Mouse (Mus musculus): Measurements from ENCODE around the gene Aldh2.
"Not testable (repeated sequence)": the region's sequence is repeated elsewhere in the genome, so short reads cannot be mapped to it uniquely, and the experiment has no call there.

The Aldh2 gene

GRCm38 (mm10) chr5:121593451-121594401 is at the start of gene Aldh2:
Gene Aldh2, minus strand, starts transcription at chr5:121593824.
- DNase-seq (ENCODE audit: low read depth, low spot score): peak; percentile 80

GRCm38 (mm10) chr5:121639601-121640000 is 46.0 kb upstream of the Aldh2 start:
- no peak for DNase-seq (ENCODE audit: low read depth, low spot score)

GRCm38 (mm10) chr5:121637296-121637695 is 43.7 kb upstream of the Aldh2 start:
- no peak for DNase-seq (ENCODE audit: low read depth, low spot score)

- DNase-seq (ENCODE audit: low read depth, low spot score): no peak
These were observed 41.0 kb upstream of the Aldh2 start for GRCm38 (mm10) chr5:121634668-121635067.

GRCm38 (mm10) chr5:121632804-121633203 is 39.2 kb upstream of the Aldh2 start:
- DNase-seq (ENCODE audit: low read depth, low spot score): no peak

GRCm38 (mm10) chr5:121631106-121631647 is 37.6 kb upstream of the Aldh2 start:
- DNase-seq (ENCODE audit: low read depth, low spot score): not testable (repeated sequence)

GRCm38 (mm10) chr5:121627871-121628270 is 34.2 kb upstream of the Aldh2 start:
- peak; percentile 43 for DNase-seq (ENCODE audit: low read depth, low spot score)

GRCm38 (mm10) chr5:121623241-121623640 is 29.6 kb upstream of the Aldh2 start:
- DNase-seq (ENCODE audit: low read depth, low spot score): no peak

- no peak for DNase-seq (ENCODE audit: low read depth, low spot score)
These were observed 27.5 kb upstream of the Aldh2 start for GRCm38 (mm10) chr5:121621102-121621501.

GRCm38 (mm10) chr5:121618592-121619513 is 25.2 kb upstream of the Aldh2 start, which contains the start of gene Acad12:
Gene Acad12, minus strand, starts transcription at chr5:121618938.
- DNase-seq (ENCODE audit: low read depth, low spot score): peak; percentile 39

GRCm38 (mm10) chr5:121614921-121615320 is 21.3 kb upstream of the Aldh2 start:
- not testable (repeated sequence) for DNase-seq (ENCODE audit: low read depth, low spot score)

- DNase-seq (ENCODE audit: low read depth, low spot score): no peak
These were observed 18.4 kb upstream of the Aldh2 start for GRCm38 (mm10) chr5:121612036-121612435.

GRCm38 (mm10) chr5:121609556-121610135 is 16.0 kb upstream of the Aldh2 start:
- DNase-seq (ENCODE audit: low read depth, low spot score): not testable (repeated sequence)

GRCm38 (mm10) chr5:121606151-121606550 is 12.5 kb upstream of the Aldh2 start:
- no peak for DNase-seq (ENCODE audit: low read depth, low spot score)

- not testable (repeated sequence) for DNase-seq (ENCODE audit: low read depth, low spot score)
These were observed 10.2 kb upstream of the Aldh2 start for GRCm38 (mm10) chr5:121603815-121604214.

GRCm38 (mm10) chr5:121601547-121602299 is 8.1 kb upstream of the Aldh2 start:
- peak; percentile 58 for DNase-seq (ENCODE audit: low read depth, low spot score)

GRCm38 (mm10) chr5:121598871-121599610 is 5.4 kb upstream of the Aldh2 start:
- no peak for DNase-seq (ENCODE audit: low read depth, low spot score)

- DNase-seq (ENCODE audit: low read depth, low spot score): no peak
These were observed 4.4 kb upstream of the Aldh2 start for GRCm38 (mm10) chr5:121597991-121598537.

GRCm38 (mm10) chr5:121597332-121597731 is 3.7 kb upstream of the Aldh2 start:
- DNase-seq (ENCODE audit: low read depth, low spot score): no peak

- no peak for DNase-seq (ENCODE audit: low read depth, low spot score)
These were observed 2.6 kb upstream of the Aldh2 start for GRCm38 (mm10) chr5:121596226-121596625.

Data from WW6 (cell line).